Mouse (Mus musculus) lung, embryonic 16.5 days (tissue): ENCODE data around the gene Mcrip2. TPM values are rescaled to one million over a fixed set of nuclear protein-coding genes. Genes with fewer than 3 reads are reported as not detected.

ENCODE experiments used
- ATAC-seq: fragments of 200-750 bp; cut with Nextera tagmentation; 2 replicates; pipeline ENCODE4 v1.8.0; 2017; ENCODE audit warnings: low read depth, mild to moderate bottlenecking, moderate library complexity
- H3K27ac ChIP-seq: fragments of 300-500 bp; sonication (generic); 2 replicates; pipeline ENCODE4 v1.5.1; 2014; ENCODE audit warnings: mild to moderate bottlenecking, control low read depth, low read length
- H3K27me3 ChIP-seq: fragments of 300-500 bp; sonication (generic); 2 replicates; pipeline ENCODE4 v1.6.1; 2014; ENCODE audit warnings: low read depth, low read length, mixed read lengths; ENCODE audit not compliant: control insufficient read depth, insufficient read depth
- H3K36me3 ChIP-seq: fragments of 300-500 bp; sonication (generic); 2 replicates; pipeline ENCODE4 v1.6.1; 2014; ENCODE audit warnings: low read length; ENCODE audit not compliant: control insufficient read depth, insufficient read depth
- H3K4me1 ChIP-seq: fragments of 300-500 bp; sonication (generic); replicated peaks from 2 replicates; pipeline ENCODE4 v1.6.1; 2014; ENCODE audit warnings: low read length, mixed read lengths; ENCODE audit not compliant: control insufficient read depth, insufficient read depth
- H3K4me2 ChIP-seq: fragments of 300-500 bp; sonication (generic); 2 replicates; pipeline ENCODE4 v1.6.1; 2014; ENCODE audit warnings: low read depth, low read length, control low read depth
- H3K4me3 ChIP-seq: fragments of 300-500 bp; sonication (generic); 2 replicates; pipeline ENCODE4 v1.5.1; 2014; ENCODE audit warnings: mild to moderate bottlenecking, low read length, control low read depth
- H3K9ac ChIP-seq: fragments of 300-500 bp; sonication (generic); 2 replicates; pipeline ENCODE4 v1.6.1; 2014; ENCODE audit warnings: low read length, control low read depth
- H3K9me3 ChIP-seq: fragments of 300-500 bp; sonication (generic); 2 replicates; pipeline ENCODE4 v1.6.1; 2016; ENCODE audit warnings: low read length; ENCODE audit not compliant: control insufficient read depth
- WGBS: fragments of 180-500 bp; shearing (Covaris S2); extraction: QIAGEN DNeasy Blood & Tissue Kit; methylation state at CpG from one replicate; pipeline ENCODE4 v1.1.7; 2014; 5-methylcytosine and 5-hydroxymethylcytosine counted together
- polyA plus RNA-seq: library from polyadenylated mRNA; unstranded; fragments of >200 nt; fragmentation: Nextera tagmentation; extraction: Ambion mirVana; gene quantifications from 2 replicates; pipeline ENCODE4 v1.2.1, GENCODE M21; 2015

Gene Mcrip2
- polyA plus RNA-seq, 1 experiment from 2014 or later: 21.6 TPM

DNA sequence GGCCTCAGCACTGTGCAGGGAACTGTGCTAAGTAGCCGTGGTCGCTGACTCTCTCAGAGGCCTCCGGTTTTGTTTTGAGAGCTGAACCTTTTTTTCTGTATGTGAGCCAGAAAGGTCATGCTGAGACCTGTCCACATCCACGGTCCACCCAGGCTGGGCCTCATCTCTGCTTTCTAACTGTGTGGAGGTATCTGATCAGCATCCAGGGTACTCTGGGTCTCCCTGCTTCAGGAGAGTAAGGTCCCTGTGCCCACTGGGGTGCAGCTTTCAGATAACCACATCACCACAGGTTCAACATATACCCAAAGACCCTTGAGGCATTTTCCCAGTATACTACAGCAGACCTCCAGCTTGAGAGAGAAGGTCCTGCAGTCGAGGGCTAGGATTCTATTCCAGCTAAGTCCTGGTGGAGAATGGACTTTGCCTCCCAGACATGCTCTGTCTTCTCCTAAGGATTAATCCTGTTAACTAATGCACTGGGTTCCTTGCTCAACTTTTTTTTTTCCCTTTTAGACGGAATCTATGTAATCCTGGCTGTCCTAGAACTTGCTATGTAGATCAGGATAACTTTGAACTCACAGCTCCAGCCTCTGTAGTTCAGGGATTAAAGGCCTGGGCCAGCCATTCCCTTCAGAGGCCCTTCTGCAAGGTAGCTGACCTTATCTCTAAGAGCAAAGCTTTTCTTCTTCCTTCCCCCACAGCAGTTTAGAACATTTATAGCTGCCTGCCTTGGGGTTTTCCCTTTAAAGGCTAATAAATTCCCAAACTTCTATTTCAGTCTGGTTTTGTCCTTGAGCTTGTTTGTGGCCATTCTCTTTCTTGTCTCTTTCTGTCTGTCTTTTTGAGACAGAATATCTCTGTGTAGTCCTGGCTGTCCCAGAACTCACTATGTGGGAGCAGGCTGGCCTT, 6.6 kb downstream of the Mcrip2 start:
- H3K36me3 ChIP-seq: 0 out of 2 replicates have a peak, but pooled peaks cover 3% of the 10 kb centered on the region
- H3K27me3 ChIP-seq: no peaks in the 10 kb centered on the region
- H3K4me3 ChIP-seq: peak overlapping the region; percentile 69
- peak overlapping the region; percentile 84 for H3K27ac ChIP-seq
- peak overlapping the region; percentile 90 for H3K9ac ChIP-seq
- no peak; the same call in 1 of the 2 replicates for ATAC-seq
- peak overlapping the region; percentile 83 for H3K4me2 ChIP-seq
- 11% methylated on average over 6 of the region's 6 CpGs for WGBS
- H3K9me3 ChIP-seq: no peaks in the 10 kb centered on the region
- H3K4me1 ChIP-seq: peaks cover 12% of the 10 kb centered on the region

- H3K36me3 ChIP-seq: 0 out of 2 replicates have a peak, but pooled peaks cover 3% of the 10 kb centered on the region
- peaks cover 12% of the 10 kb centered on the region for H3K4me1 ChIP-seq
- H3K4me3 ChIP-seq: peak within 1 kb of the TSS; percentile 69
- peak; percentile 96 for ATAC-seq
- no peaks in the 10 kb centered on the region for H3K27me3 ChIP-seq
- whole genome bisulfite sequencing: 2% methylated on average over 65 of the region's 65 CpGs
- H3K4me2 ChIP-seq: peak within 1 kb of the TSS; percentile 83
- peak within 1 kb of the TSS; percentile 84 for H3K27ac ChIP-seq
- no peaks in the 10 kb centered on the region for H3K9me3 ChIP-seq
- peak within 1 kb of the TSS; percentile 90 for H3K9ac ChIP-seq
Measured at GRCm38 (mm10) chr17:25860832-25861703, 7.5 kb downstream of the Mcrip2 start, which contains the start of gene Wdr90. Wdr90 (minus strand) TSS chr17:25861501.

- peak overlapping the region; percentile 83 for H3K4me2 ChIP-seq
- no peaks in the 10 kb centered on the region for H3K27me3 ChIP-seq
- 0 out of 2 replicates have a peak, but pooled peaks cover 3% of the 10 kb centered on the region for H3K36me3 ChIP-seq
- no peaks in the 10 kb centered on the region for H3K9me3 ChIP-seq
- peak overlapping the region; percentile 69 for H3K4me3 ChIP-seq
- peak overlapping the region; percentile 90 for H3K9ac ChIP-seq
- H3K4me1 ChIP-seq: peaks cover 12% of the 10 kb centered on the region
- no peak overlapping the region for H3K27ac ChIP-seq
- WGBS: 86% methylated on average over 6 of the region's 6 CpGs
- ATAC-seq: no peak
Measured at GRCm38 (mm10) chr17:25860229-25860628, 8.3 kb downstream of the Mcrip2 start.

- H3K9me3 ChIP-seq: no peaks in the 10 kb centered on the region
- H3K27me3 ChIP-seq: no peaks in the 10 kb centered on the region
- H3K27ac ChIP-seq: peak within 1 kb of the TSS; percentile 67
- ATAC-seq: peak; percentile 97
- peak within 1 kb of the TSS; percentile 87 for H3K4me2 ChIP-seq
- H3K4me1 ChIP-seq: peaks cover 12% of the 10 kb centered on the region
- WGBS: under 1% methylated on average over 21 of the region's 21 CpGs
- H3K4me3 ChIP-seq: peak within 1 kb of the TSS; percentile 81
- peak within 1 kb of the TSS; percentile 76 for H3K9ac ChIP-seq
- H3K36me3 ChIP-seq: peaks cover 27% of the 10 kb centered on the region
Measured at GRCm38 (mm10) chr17:25844396-25844901, 24.1 kb downstream of the Mcrip2 start, which contains the start of gene Rhot2. Rhot2 (minus strand) TSS chr17:25844851.

GRCm38 (mm10) chr17:25843636-25844395, 24.7 kb downstream of the Mcrip2 start:
- Histone ChIP-seq H3K27me3 (no peaks in the 10 kb centered on the region), H3K4me2 (peak overlapping the region; percentile 87), H3K4me3 (peak overlapping the region; percentile 81), H3K36me3 (peaks cover 29% of the 10 kb centered on the region), H3K4me1 (peaks cover 12% of the 10 kb centered on the region), H3K9me3 (no peaks in the 10 kb centered on the region), H3K27ac (peak overlapping the region; percentile 67), H3K9ac (peak overlapping the region; percentile 76)
- 1% methylated on average over 37 of the region's 38 CpGs for WGBS
- no peak for ATAC-seq

- Histone ChIP-seq H3K4me2 (peak overlapping the region; percentile 87; the same call in 1 of the 2 replicates), H3K27ac (no peak overlapping the region), H3K4me1 (peaks cover 12% of the 10 kb centered on the region), H3K27me3 (no peaks in the 10 kb centered on the region), H3K4me3 (peak overlapping the region; percentile 81), H3K9ac (peak overlapping the region; percentile 76), H3K36me3 (peaks cover 30% of the 10 kb centered on the region), H3K9me3 (no peaks in the 10 kb centered on the region)
- WGBS: 88% methylated on average over 4 of the region's 4 CpGs
- no peak for ATAC-seq
Measured at GRCm38 (mm10) chr17:25843122-25843521, 25.4 kb downstream of the Mcrip2 start.

GRCm38 (mm10) chr17:25842509-25842908, 26.1 kb downstream of the Mcrip2 start:
- H3K27me3 ChIP-seq: no peaks in the 10 kb centered on the region
- no peak overlapping the region for H3K4me3 ChIP-seq
- no peaks in the 10 kb centered on the region for H3K9me3 ChIP-seq
- WGBS: 79% methylated on average over 3 of the region's 3 CpGs
- peaks cover 31% of the 10 kb centered on the region for H3K36me3 ChIP-seq
- H3K4me2 ChIP-seq: no peak overlapping the region
- H3K4me1 ChIP-seq: peaks cover 12% of the 10 kb centered on the region
- no peak overlapping the region for H3K27ac ChIP-seq
- H3K9ac ChIP-seq: no peak overlapping the region
- no peak for ATAC-seq

- peaks cover 22% of the 10 kb centered on the region for H3K4me1 ChIP-seq
- 85% methylated on average over 22 of the region's 22 CpGs for WGBS
- no peak within 1 kb of the TSS for H3K27ac ChIP-seq
- peaks cover 31% of the 10 kb centered on the region for H3K36me3 ChIP-seq
- H3K9me3 ChIP-seq: no peaks in the 10 kb centered on the region
- H3K27me3 ChIP-seq: no peaks in the 10 kb centered on the region
- no peak within 1 kb of the TSS for H3K9ac ChIP-seq
- no peak for ATAC-seq
- H3K4me2 ChIP-seq: no peak within 1 kb of the TSS
- no peak within 1 kb of the TSS for H3K4me3 ChIP-seq
Measured at GRCm38 (mm10) chr17:25841117-25841880, 27.3 kb downstream of the Mcrip2 start, which contains the start of gene Gm20683. Gm20683 (minus strand) TSS chr17:25841763.
